7 mouse cellular contexts compared by ENCODE assay signal in the genomic region with DNA sequence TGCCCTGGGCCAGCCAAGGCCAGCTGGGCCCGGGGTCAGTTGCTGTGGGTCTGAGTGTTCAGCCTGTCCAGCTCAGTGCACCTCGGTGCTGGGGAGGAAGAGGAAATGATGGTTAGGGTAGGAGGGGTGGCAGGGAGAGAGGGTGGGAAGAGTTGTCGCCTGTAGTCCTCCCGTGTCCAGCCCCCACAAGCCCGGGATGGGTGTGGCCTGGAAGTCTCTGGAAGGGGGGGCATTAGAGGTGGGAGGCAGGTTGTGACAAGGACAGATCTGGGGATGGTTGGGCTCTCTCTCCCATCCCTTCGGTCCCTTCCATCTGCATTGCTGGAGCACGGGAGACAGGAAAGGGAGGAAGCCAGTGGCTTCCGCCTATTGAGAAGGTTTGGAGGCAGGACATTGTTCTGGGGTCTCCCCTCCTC. TPM values are rescaled to one million over a fixed set of nuclear protein-coding genes. Genes with fewer than 3 reads are reported as not detected.
DNase-seq lines count a peak whose midpoint lies in the region; ATAC-seq lines count a peak whose summit lies in the region.

Gene Tie1, minus strand, starts transcription at position 345 of the 416 bp plus-strand sequence.

- no peaks in the 10 kb centered on the region for H3K9me3 ChIP-seq in embryonic facial prominence, embryonic 10.5 days
- H3K9me3 ChIP-seq in heart, embryonic 13.5 days, result no peaks in the 10 kb centered on the region
- H3K9me3 ChIP-seq in kidney, embryonic 15.5 days (replicated peaks), result no peaks in the 10 kb centered on the region

- peak within 1 kb of the TSS; percentile 30 for H3K27ac ChIP-seq in embryonic facial prominence, embryonic 10.5 days (replicated peaks)
- H3K27ac ChIP-seq in heart, embryonic 13.5 days (replicated peaks), result peak within 1 kb of the TSS; percentile 80
- H3K27ac ChIP-seq in kidney, embryonic 15.5 days, result no peak within 1 kb of the TSS

- no peak within 1 kb of the TSS for H3K4me3 ChIP-seq in embryonic facial prominence, embryonic 10.5 days
- H3K4me3 ChIP-seq in heart, embryonic 13.5 days, result peak within 1 kb of the TSS; percentile 45
- peak within 1 kb of the TSS; percentile 31 for H3K4me3 ChIP-seq in kidney, embryonic 15.5 days (replicated peaks)

- H3K36me3 ChIP-seq in embryonic facial prominence, embryonic 10.5 days (replicated peaks), result no peaks in the 10 kb centered on the region
- no peaks in the 10 kb centered on the region for H3K36me3 ChIP-seq in heart, embryonic 13.5 days
- H3K36me3 ChIP-seq in kidney, embryonic 15.5 days, result no peaks in the 10 kb centered on the region

- WGBS in embryonic facial prominence, embryonic 10.5 days, result 69% methylated on average over 8 of the region's 8 CpGs
- 59% methylated on average over 7 of the region's 8 CpGs for WGBS in heart, embryonic 13.5 days
- 64% methylated on average over 8 of the region's 8 CpGs for WGBS in kidney, embryonic 15.5 days

- H3K9ac ChIP-seq in heart, embryonic 13.5 days, result peak within 1 kb of the TSS; percentile 74
- no peak within 1 kb of the TSS for H3K9ac ChIP-seq in kidney, embryonic 15.5 days

- ATAC-seq in heart, embryonic 13.5 days (ENCODE audit: extremely low read depth, insufficient number of reproducible peaks, low FRiP score, low TSS enrichment), result peak; percentile 86
- peak; percentile 82 for ATAC-seq in kidney, embryonic 15.5 days (replicated peaks; ENCODE audit: low FRiP score)

- H3K27me3 ChIP-seq in embryonic facial prominence, embryonic 10.5 days (replicated peaks; ENCODE audit: low read depth, poor library complexity, severe bottlenecking), result no peaks in the 10 kb centered on the region
- no peaks in the 10 kb centered on the region for H3K27me3 ChIP-seq in heart, embryonic 13.5 days (replicated peaks)
- H3K27me3 ChIP-seq in kidney, embryonic 15.5 days, result no peaks in the 10 kb centered on the region

- peaks cover 16% of the 10 kb centered on the region for H3K4me1 ChIP-seq in embryonic facial prominence, embryonic 10.5 days
- peaks cover 19% of the 10 kb centered on the region for H3K4me1 ChIP-seq in heart, embryonic 13.5 days
- peaks cover 11% of the 10 kb centered on the region for H3K4me1 ChIP-seq in kidney, embryonic 15.5 days

- peak within 1 kb of the TSS; percentile 55 for H3K4me2 ChIP-seq in heart, embryonic 13.5 days
- H3K4me2 ChIP-seq in kidney, embryonic 15.5 days, result peak within 1 kb of the TSS; percentile 24

- peak; percentile 67 for DNase-seq in adrenal gland, adult 8-10 months
- DNase-seq in embryonic facial prominence, embryonic 10.5 days (ENCODE audit: low spot score), result peak; percentile 24
- DNase-seq in lung, postnatal 10 days, result peak; percentile 92
- no peak for DNase-seq in retina, embryonic 14.5 days (ENCODE audit: low spot score)
- DNase-seq in cerebellum, adult 9-10 months, result no peak

RNA-seq across cellular contexts. Expression of gene Tie1, which starts in this region (rescaled TPM):
- 10 to 100 TPM; 30.0 to 53.6 (median 45.1) TPM for total RNA-seq in adrenal gland, adult 8-10 months (2022)
- 15.4 and 16.5 TPM in 2 replicates for polyA plus RNA-seq in embryonic facial prominence, embryonic 10.5 days (2016; fragmentation: Nextera tagmentation; extraction: Ambion mirVana)
- 57.7 and 61.1 TPM in 2 replicates for polyA plus RNA-seq in heart, embryonic 13.5 days (2015; fragmentation: Nextera tagmentation; extraction: Ambion mirVana)
- 48.1 and 53.8 TPM in 2 replicates for polyA plus RNA-seq in kidney, embryonic 15.5 days (2015; fragmentation: Nextera tagmentation; extraction: Ambion mirVana)

Comparison
In these comparisons a context has a peak if more than half of its experiments do, and no peak if none do; other contexts are left out.
1. DNase-seq: peak in adrenal gland, adult 8-10 months (single experiment), embryonic facial prominence, embryonic 10.5 days (single experiment) and lung, postnatal 10 days (single experiment); none in retina, embryonic 14.5 days (single experiment) and cerebellum, adult 9-10 months (single experiment).